Mouse (Mus musculus) forebrain, embryonic 15.5 days (tissue): Measurements from ENCODE around the gene Rnf121. TPM values are rescaled to one million over a fixed set of nuclear protein-coding genes. Genes with fewer than 3 reads are reported as not detected.
"Not testable (repeated sequence)": the region's sequence is repeated elsewhere in the genome, so short reads cannot be mapped to it uniquely, and the experiment has no call there.

Source experiments
- ATAC-seq: fragments of 200-750 bp; cut with Nextera tagmentation; replicated peaks from 2 replicates; pipeline ENCODE4 v1.8.0; 2017; ENCODE audit warnings: mild to moderate bottlenecking, moderate TSS enrichment, moderate library complexity
- H3K27ac ChIP-seq: fragments of 300-500 bp; sonication (generic); replicated peaks from 2 replicates; pipeline ENCODE4 v1.5.1; 2015; ENCODE audit warnings: mild to moderate bottlenecking, inconsistent platforms
- H3K27me3 ChIP-seq: fragments of 300-500 bp; sonication (generic); 2 replicates; pipeline ENCODE4 v1.6.1; 2015; ENCODE audit warnings: inconsistent platforms
- H3K36me3 ChIP-seq: fragments of 300-500 bp; sonication (generic); 2 replicates; pipeline ENCODE4 v1.6.1; 2015; ENCODE audit warnings: mild to moderate bottlenecking, inconsistent platforms
- H3K4me1 ChIP-seq: fragments of 300-500 bp; sonication (generic); 2 replicates; pipeline ENCODE4 v1.6.1; 2015; ENCODE audit warnings: inconsistent platforms
- H3K4me2 ChIP-seq: fragments of 300-500 bp; sonication (generic); replicated peaks from 2 replicates; pipeline ENCODE4 v1.6.1; 2015; ENCODE audit warnings: mild to moderate bottlenecking, inconsistent platforms
- H3K4me3 ChIP-seq: fragments of 300-500 bp; sonication (generic); 2 replicates; pipeline ENCODE4 v1.5.1; 2015; ENCODE audit warnings: mild to moderate bottlenecking, inconsistent platforms
- H3K9ac ChIP-seq: fragments of 300-500 bp; sonication (generic); replicated peaks from 2 replicates; pipeline ENCODE4 v1.6.1; 2015; ENCODE audit warnings: mild to moderate bottlenecking, inconsistent platforms
- H3K9me3 ChIP-seq: fragments of 300-500 bp; sonication (generic); 2 replicates; pipeline ENCODE4 v1.6.1; 2016; ENCODE audit warnings: inconsistent platforms
- WGBS: fragments of 180-500 bp; shearing (Covaris S2); methylation state at CpG from one replicate; pipeline ENCODE4 v1.1.7; 2015; ENCODE audit warnings: mixed read lengths; 5-methylcytosine and 5-hydroxymethylcytosine counted together
- polyA plus RNA-seq: library from polyadenylated mRNA; unstranded; fragments of >200 nt; fragmentation: Nextera tagmentation; extraction: Ambion mirVana; gene quantifications from 2 replicates; pipeline ENCODE4 v1.2.1, GENCODE M21; 2015

The Rnf121 gene
- polyA plus RNA-seq, 1 experiment from 2014 or later = 33.0 TPM

GRCm38 (mm10) chr7:102061353-102061752 lies 3.9 kb downstream of the Rnf121 start:
- no peaks in the 10 kb centered on the region for H3K27me3 ChIP-seq
- H3K27ac ChIP-seq = no peak overlapping the region
- no peak overlapping the region for H3K4me2 ChIP-seq
- H3K4me3 ChIP-seq = no peak overlapping the region
- H3K9me3 ChIP-seq = no peaks in the 10 kb centered on the region
- H3K4me1 ChIP-seq = peaks cover 30% of the 10 kb centered on the region
- H3K9ac ChIP-seq = no peak overlapping the region
- WGBS = 93% methylated on average over 3 of the region's 3 CpGs
- H3K36me3 ChIP-seq = peaks cover 21% of the 10 kb centered on the region
- no peak for ATAC-seq

- H3K27ac ChIP-seq, H3K9me3 ChIP-seq, H3K4me1 ChIP-seq, H3K4me3 ChIP-seq, H3K27me3 ChIP-seq, H3K4me2 ChIP-seq, ATAC-seq, H3K9ac ChIP-seq: not testable (repeated sequence)
- peaks cover 15% of the 10 kb centered on the region; the same call in 1 of the 2 replicates for H3K36me3 ChIP-seq
Measured at GRCm38 (mm10) chr7:102048524-102048923, 16.7 kb downstream of the Rnf121 start.

- no peak overlapping the region for H3K4me2 ChIP-seq
- no peaks in the 10 kb centered on the region for H3K4me1 ChIP-seq
- H3K4me3 ChIP-seq = no peak overlapping the region
- 84% methylated on average over 2 of the region's 2 CpGs for WGBS
- no peak overlapping the region for H3K27ac ChIP-seq
- no peaks in the 10 kb centered on the region for H3K27me3 ChIP-seq
- H3K9ac ChIP-seq = no peak overlapping the region
- no peaks in the 10 kb centered on the region for H3K9me3 ChIP-seq
- H3K36me3 ChIP-seq = peaks cover 42% of the 10 kb centered on the region
- no peak for ATAC-seq
Measured at GRCm38 (mm10) chr7:102042314-102042713, 23.0 kb downstream of the Rnf121 start.

- Histone ChIP-seq H3K9me3 (no peaks in the 10 kb centered on the region), H3K27me3 (no peaks in the 10 kb centered on the region), H3K9ac (no peak overlapping the region), H3K27ac (no peak overlapping the region), H3K36me3 (peaks cover 77% of the 10 kb centered on the region), H3K4me3 (no peak overlapping the region), H3K4me2 (no peak overlapping the region), H3K4me1 (no peaks in the 10 kb centered on the region)
- ATAC-seq = no peak
- 93% methylated on average over 3 of the region's 3 CpGs for WGBS
Measured at GRCm38 (mm10) chr7:102037318-102037717, 28.0 kb downstream of the Rnf121 start.

- WGBS = 81% methylated on average over 2 of the region's 2 CpGs
- no peak overlapping the region for H3K9ac ChIP-seq
- H3K4me3 ChIP-seq = no peak overlapping the region
- no peaks in the 10 kb centered on the region for H3K4me1 ChIP-seq
- H3K27ac ChIP-seq = no peak overlapping the region
- no peaks in the 10 kb centered on the region for H3K9me3 ChIP-seq
- H3K36me3 ChIP-seq = peaks cover 79% of the 10 kb centered on the region
- ATAC-seq = no peak
- no peak overlapping the region for H3K4me2 ChIP-seq
- no peaks in the 10 kb centered on the region for H3K27me3 ChIP-seq
Measured at GRCm38 (mm10) chr7:102035534-102035933, 29.7 kb downstream of the Rnf121 start.

GRCm38 (mm10) chr7:102034904-102035303 lies 30.4 kb downstream of the Rnf121 start:
- H3K4me2 ChIP-seq = no peak overlapping the region
- no peak overlapping the region for H3K27ac ChIP-seq
- H3K4me1 ChIP-seq = no peaks in the 10 kb centered on the region
- WGBS = 97% methylated on average over 1 of the region's 1 CpGs
- no peak for ATAC-seq
- no peaks in the 10 kb centered on the region for H3K9me3 ChIP-seq
- H3K4me3 ChIP-seq = no peak overlapping the region
- H3K27me3 ChIP-seq = no peaks in the 10 kb centered on the region
- H3K36me3 ChIP-seq = peaks cover 79% of the 10 kb centered on the region
- H3K9ac ChIP-seq = no peak overlapping the region

- Histone ChIP-seq H3K27ac (no peak overlapping the region), H3K9ac (no peak overlapping the region), H3K36me3 (peaks cover 68% of the 10 kb centered on the region), H3K27me3 (no peaks in the 10 kb centered on the region), H3K9me3 (no peaks in the 10 kb centered on the region), H3K4me2 (no peak overlapping the region), H3K4me3 (no peak overlapping the region), H3K4me1 (no peaks in the 10 kb centered on the region)
- no peak for ATAC-seq
- 73% methylated on average over 2 of the region's 2 CpGs for WGBS
Measured at GRCm38 (mm10) chr7:102025187-102026119, 39.8 kb downstream of the Rnf121 start.

- H3K27me3 ChIP-seq = no peaks in the 10 kb centered on the region
- no peak overlapping the region for H3K27ac ChIP-seq
- H3K4me3 ChIP-seq = no peak overlapping the region
- H3K4me2 ChIP-seq = no peak overlapping the region
- H3K9ac ChIP-seq = no peak overlapping the region
- H3K4me1 ChIP-seq = no peaks in the 10 kb centered on the region
- 96% methylated on average over 9 of the region's 9 CpGs for WGBS
- no peaks in the 10 kb centered on the region for H3K9me3 ChIP-seq
- no peak for ATAC-seq
- H3K36me3 ChIP-seq = peaks cover 71% of the 10 kb centered on the region
Measured at GRCm38 (mm10) chr7:102023821-102024220, 41.4 kb downstream of the Rnf121 start.

- H3K4me2 ChIP-seq, ATAC-seq, H3K9ac ChIP-seq, H3K4me3 ChIP-seq, H3K27ac ChIP-seq, H3K9me3 ChIP-seq, H3K27me3 ChIP-seq, H3K4me1 ChIP-seq: not testable (repeated sequence)
- WGBS = 82% methylated on average over 2 of the region's 2 CpGs
- peaks cover 77% of the 10 kb centered on the region for H3K36me3 ChIP-seq
Measured at GRCm38 (mm10) chr7:102020934-102021333, 44.3 kb downstream of the Rnf121 start.

GRCm38 (mm10) chr7:102019362-102019761 lies 45.9 kb downstream of the Rnf121 start:
- H3K4me1 ChIP-seq = no peaks in the 10 kb centered on the region
- H3K9ac ChIP-seq = no peak overlapping the region
- H3K27me3 ChIP-seq = no peaks in the 10 kb centered on the region
- H3K4me2 ChIP-seq = no peak overlapping the region
- H3K27ac ChIP-seq = no peak overlapping the region
- H3K9me3 ChIP-seq = no peaks in the 10 kb centered on the region
- H3K4me3 ChIP-seq = no peak overlapping the region
- ATAC-seq = no peak
- 64% methylated on average over 3 of the region's 3 CpGs for WGBS
- peaks cover 85% of the 10 kb centered on the region for H3K36me3 ChIP-seq

- Histone ChIP-seq H3K9me3 (no peaks in the 10 kb centered on the region), H3K36me3 (peaks cover 87% of the 10 kb centered on the region), H3K4me2 (no peak within 1 kb of the TSS), H3K9ac (no peak within 1 kb of the TSS), H3K27me3 (no peaks in the 10 kb centered on the region), H3K27ac (no peak within 1 kb of the TSS), H3K4me3 (no peak within 1 kb of the TSS), H3K4me1 (no peaks in the 10 kb centered on the region)
- WGBS = 95% methylated on average over 3 of the region's 3 CpGs
- no peak for ATAC-seq
Measured at GRCm38 (mm10) chr7:102018590-102018989, 46.7 kb downstream of the Rnf121 start, which contains the start of gene Il18bp. Il18bp (minus strand) TSS chr7:102018690.

- no peak for ATAC-seq
- H3K9ac ChIP-seq = no peak overlapping the region
- H3K4me2 ChIP-seq = no peak overlapping the region
- no peaks in the 10 kb centered on the region for H3K9me3 ChIP-seq
- 84% methylated on average over 7 of the region's 7 CpGs for WGBS
- no peaks in the 10 kb centered on the region for H3K27me3 ChIP-seq
- H3K36me3 ChIP-seq = peaks cover 87% of the 10 kb centered on the region
- H3K4me1 ChIP-seq = no peaks in the 10 kb centered on the region
- no peak overlapping the region for H3K4me3 ChIP-seq
- no peak overlapping the region for H3K27ac ChIP-seq
Measured at GRCm38 (mm10) chr7:102018034-102018433, 47.2 kb downstream of the Rnf121 start.

GRCm38 (mm10) chr7:102017452-102017851 lies 47.8 kb downstream of the Rnf121 start:
- H3K4me3 ChIP-seq = no peak overlapping the region
- ATAC-seq = no peak
- H3K4me2 ChIP-seq = no peak overlapping the region
- no peaks in the 10 kb centered on the region for H3K27me3 ChIP-seq
- no peaks in the 10 kb centered on the region for H3K4me1 ChIP-seq
- WGBS = 95% methylated on average over 5 of the region's 5 CpGs
- peaks cover 87% of the 10 kb centered on the region for H3K36me3 ChIP-seq
- no peak overlapping the region for H3K9ac ChIP-seq
- H3K27ac ChIP-seq = no peak overlapping the region
- H3K9me3 ChIP-seq = no peaks in the 10 kb centered on the region
